Mouse (Mus musculus) adrenal gland (tissue): ENCODE data around the gene Mdga2.

ENCODE experiments used
- intact Hi-C: fragments of 180-260 bp; cut with DNase I; formaldehyde crosslinking; loops from one replicate; pipeline ENCODE4 v1.15.1; 2025

The Mdga2 gene

DNA sequence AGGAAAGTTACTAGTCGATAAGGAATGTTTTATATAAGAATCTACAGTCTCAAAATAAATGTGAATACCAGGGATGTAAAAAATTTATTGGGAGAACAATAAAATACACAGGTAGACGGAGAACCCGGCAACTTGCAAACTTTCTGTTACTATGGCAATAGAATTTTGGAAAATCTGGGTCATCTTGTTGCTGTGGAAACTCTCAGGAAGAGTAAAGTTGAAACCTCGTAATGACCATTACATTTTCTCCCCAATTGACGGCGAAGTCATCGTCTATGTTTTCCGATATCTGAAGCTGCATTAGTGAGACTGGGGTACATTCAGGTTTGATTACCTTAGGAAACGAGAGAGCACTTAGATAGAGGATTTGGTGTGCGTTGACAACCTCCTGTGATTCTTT lies 514.0 kb downstream of the Mdga2 start:
- intact Hi-C loops, result no loop called here

DNA sequence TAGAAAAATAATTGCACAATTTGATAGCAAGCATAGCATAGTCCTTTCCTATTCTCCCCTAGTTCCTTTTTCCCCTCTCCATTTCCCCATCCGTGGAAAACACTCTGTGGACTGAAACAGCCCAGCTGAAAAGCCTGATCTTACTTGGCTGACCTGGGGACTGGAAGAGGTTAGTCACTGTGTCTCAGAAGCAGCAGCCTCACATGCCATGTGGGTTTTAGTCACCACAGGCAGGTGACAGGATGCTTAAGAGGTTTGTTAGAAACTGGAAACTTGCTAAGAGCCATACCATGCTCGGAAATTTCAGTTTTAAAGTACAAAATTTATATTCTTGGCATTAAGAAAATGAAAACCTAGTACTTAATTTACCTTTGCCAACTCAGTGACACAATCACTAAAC lies 514.9 kb downstream of the Mdga2 start:
- intact Hi-C loops, result no loop called here

DNA sequence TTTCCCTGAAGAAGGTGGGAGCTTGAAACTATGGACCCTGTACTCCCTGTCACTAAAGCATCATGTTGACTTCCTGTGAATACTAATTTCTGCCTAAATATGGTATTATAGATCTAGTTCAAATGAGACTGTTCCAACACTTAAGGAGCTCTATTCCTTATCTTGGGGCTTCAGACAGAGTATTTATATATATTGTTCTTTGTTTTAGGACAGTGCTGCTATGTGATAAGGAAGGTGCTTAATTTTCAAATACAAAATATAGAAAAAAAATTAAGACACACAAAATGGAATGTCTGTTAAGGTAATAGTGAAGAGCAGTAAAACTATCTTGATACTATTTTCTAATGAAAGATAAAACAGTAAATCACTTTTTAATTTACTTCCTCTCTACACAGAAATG lies 517.3 kb downstream of the Mdga2 start:
- intact Hi-C loops, result no loop called here

DNA sequence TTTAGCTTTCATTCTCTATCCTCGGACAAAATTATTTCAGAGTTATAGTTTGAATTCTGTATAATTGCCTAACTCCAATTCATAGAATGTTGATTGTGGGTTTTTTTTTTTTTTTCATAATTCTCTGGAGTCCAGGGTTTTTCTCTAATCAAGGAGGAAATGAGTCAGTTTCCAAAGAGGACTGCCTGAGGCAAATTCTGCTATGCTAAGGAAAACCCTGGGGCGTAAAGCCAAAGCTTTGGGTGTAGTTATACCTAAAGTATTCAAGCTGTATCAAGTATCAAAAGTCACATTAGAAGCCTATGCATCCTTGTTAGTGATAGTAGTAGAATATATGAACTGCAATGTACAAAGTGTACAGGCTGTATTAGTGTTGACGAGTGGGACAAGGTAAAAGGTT lies 519.6 kb downstream of the Mdga2 start:
- intact Hi-C loops, result no loop called here

GRCm38 (mm10) chr12:66679558-66679957 lies 542.8 kb downstream of the Mdga2 start:
- intact Hi-C loops, result no loop called here

DNA sequence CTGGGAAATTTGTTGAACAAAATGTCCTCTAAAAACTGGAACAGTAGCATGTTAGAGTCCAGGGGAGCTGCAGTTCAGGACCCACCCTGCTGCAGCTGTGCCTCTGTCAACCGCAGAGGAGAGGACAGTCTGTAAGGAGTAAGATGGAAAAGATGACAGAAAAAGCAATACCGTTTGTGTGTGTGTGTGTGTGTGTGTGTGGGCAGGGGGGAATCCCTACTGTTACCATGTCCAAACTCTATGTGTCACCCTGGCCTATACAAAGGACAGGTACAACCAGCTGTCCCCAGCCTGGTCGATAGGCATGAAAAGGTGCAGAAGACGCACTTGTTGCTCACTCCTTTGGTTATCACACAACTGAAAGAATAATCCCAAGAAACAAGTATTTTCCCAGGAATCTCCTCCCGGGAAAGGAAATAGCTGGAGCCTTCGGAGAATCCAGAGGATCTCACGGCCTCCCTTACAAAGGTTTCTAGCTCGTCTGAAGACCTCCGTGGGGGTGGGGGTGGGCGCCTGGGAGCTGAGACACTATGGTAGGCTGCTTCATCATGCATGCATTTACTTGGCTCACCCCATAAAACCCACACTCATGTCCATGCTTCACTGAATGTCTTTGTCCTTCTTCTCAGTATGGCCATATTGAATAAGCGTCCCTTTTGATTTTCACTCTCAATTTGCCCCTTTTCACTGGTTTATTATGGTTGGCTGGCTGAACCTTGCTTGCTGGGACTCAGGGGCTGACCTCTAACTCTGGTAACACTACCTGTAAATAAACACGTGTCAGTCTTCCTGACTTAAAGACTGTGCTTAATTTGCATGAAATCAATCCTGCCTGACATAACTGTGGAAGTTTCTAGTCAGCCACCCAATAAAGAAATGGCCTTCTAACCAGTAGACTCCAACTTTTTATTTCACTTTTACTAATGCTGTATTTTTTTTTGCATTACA lies 573.5 kb downstream of the Mdga2 start:
- intact Hi-C loops, result no loop called here

- intact Hi-C loops, result no loop called here
These were observed 581.9 kb downstream of the Mdga2 start for GRCm38 (mm10) chr12:66640408-66640807.

DNA sequence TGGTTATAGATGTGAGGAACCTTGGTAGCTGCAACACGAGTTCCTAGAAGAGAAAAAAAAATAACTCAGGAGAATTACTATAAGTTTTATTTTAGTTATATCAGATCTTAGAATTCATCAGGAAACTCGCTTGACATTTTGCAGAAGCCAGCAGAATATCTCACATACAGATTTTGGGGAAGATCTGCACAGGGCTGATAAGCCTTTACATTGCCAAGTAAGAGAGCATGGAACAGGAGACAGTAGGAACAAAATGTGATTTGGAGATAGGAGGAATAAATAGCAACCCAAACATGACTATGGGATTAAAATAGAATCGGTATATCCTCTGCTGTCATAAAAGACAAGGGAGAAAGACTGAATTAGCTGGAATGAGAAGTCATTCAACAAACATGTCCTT lies 602.4 kb downstream of the Mdga2 start:
- intact Hi-C loops, result no loop called here

GRCm38 (mm10) chr12:66591617-66592230 lies 630.6 kb downstream of the Mdga2 start:
- intact Hi-C loops, result no loop called here

DNA sequence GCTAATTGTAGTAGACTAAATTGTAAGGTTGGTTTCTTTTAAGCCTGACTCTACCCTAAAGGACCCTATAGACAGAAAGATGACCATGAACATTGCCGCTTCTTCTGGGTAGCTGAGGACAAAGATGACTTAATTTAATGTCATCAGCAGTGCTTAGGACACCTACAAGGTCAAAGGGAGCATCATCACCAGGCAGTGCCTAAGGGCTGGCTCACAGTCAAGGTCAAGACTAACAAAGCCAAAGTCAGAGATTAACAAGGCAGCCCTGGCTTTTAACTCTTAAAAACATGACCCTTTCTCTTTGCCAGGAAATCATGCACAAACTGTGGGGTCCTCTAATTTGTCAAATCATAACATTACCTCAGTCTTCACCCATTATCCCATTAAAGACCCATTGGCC lies 657.0 kb downstream of the Mdga2 start:
- intact Hi-C loops, result no loop called here

GRCm38 (mm10) chr12:66556846-66557245 lies 665.5 kb downstream of the Mdga2 start:
- intact Hi-C loops, result no loop called here

GRCm38 (mm10) chr12:66556178-66556820 lies 666.0 kb downstream of the Mdga2 start:
- intact Hi-C loops, result no loop called here

DNA sequence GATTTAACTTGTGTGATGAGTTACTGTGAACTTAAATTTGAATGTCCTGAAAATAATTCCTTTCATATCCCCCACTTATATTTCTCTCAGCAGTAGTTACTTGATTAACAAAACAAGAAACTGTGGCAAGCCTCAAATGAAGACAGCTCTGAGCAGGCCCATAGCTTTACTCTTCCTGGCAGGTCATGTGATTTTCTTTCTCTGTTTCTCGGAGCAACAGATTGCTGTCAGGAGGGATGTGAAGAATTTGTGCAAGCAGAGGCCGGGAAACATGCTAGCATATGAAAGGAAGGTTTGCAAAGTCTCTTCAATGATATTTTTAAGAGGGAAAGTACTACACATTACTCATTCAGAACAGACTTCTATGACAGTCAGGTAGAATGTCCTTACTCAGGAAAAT lies 697.4 kb downstream of the Mdga2 start:
- intact Hi-C loops, result no loop called here

GRCm38 (mm10) chr12:66499258-66499657 lies 723.1 kb downstream of the Mdga2 start:
- intact Hi-C loops, result no loop called here

DNA sequence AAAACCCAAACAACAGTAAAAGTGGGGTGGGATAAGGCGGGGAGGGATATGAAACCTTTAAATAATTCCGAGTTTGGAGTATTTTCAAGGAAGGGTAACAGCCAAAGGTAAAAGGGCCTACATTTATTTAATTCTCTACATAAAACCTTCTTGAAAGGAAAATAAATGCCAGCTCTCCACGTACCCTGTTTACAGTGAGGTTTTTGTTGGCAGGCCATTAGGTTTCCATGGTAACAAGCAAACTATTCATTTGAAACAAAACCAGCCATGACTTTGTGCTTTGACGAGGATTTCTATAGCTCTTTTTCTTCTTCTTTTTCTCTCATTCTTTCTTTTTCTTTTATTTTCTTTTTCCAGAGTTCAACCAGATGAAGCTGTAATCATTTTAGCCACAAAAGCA lies 751.5 kb downstream of the Mdga2 start:
- intact Hi-C loops, result no loop called here

GRCm38 (mm10) chr12:66470243-66470863 lies 752.0 kb downstream of the Mdga2 start:
- intact Hi-C loops, result no loop called here

GRCm38 (mm10) chr12:66465516-66465915 lies 756.8 kb downstream of the Mdga2 start:
- intact Hi-C loops, result no loop called here

- intact Hi-C loops, result no loop called here
These were observed 779.0 kb downstream of the Mdga2 start for GRCm38 (mm10) chr12:66443340-66443739.
